Mouse (Mus musculus) mouse trophoblast stem cell (cell line): Measurements from ENCODE around the gene Ubqln1.

Source experiments
- in situ Hi-C, 2 experiments: fragments of 300-500 bp; cut with MseI, MboI; formaldehyde crosslinking; loops; 2 replicates in 1 of 2; 3 replicates in 1 of 2; pipeline ENCODE4 v1.15.1; 2025

Gene Ubqln1

GRCm38 (mm10) chr13:58215592-58216341 is at the start of gene Ubqln1:
Ubqln1 (minus strand) TSS chr13:58215653.
- in situ Hi-C loops, result no loop called here

GRCm38 (mm10) chr13:58263546-58263945 is 48.1 kb upstream of the Ubqln1 start:
- in situ Hi-C loops, result no loop called here

- in situ Hi-C loops, result no loop called here
Observed at GRCm38 (mm10) chr13:58261674-58262073, 46.2 kb upstream of the Ubqln1 start.

- in situ Hi-C loops, result no loop called here
Observed at GRCm38 (mm10) chr13:58253268-58253667, 37.8 kb upstream of the Ubqln1 start.

- in situ Hi-C loops, result no loop called here
Observed at GRCm38 (mm10) chr13:58248957-58249356, 33.5 kb upstream of the Ubqln1 start.

GRCm38 (mm10) chr13:58236536-58236935 is 21.1 kb upstream of the Ubqln1 start:
- in situ Hi-C loops, result no loop called here

- in situ Hi-C loops, result no loop called here
Observed at GRCm38 (mm10) chr13:58232611-58233010, 17.2 kb upstream of the Ubqln1 start.

GRCm38 (mm10) chr13:58232070-58232469 is 16.6 kb upstream of the Ubqln1 start:
- in situ Hi-C loops, result no loop called here

- in situ Hi-C loops, result no loop called here
Observed at GRCm38 (mm10) chr13:58228624-58229023, 13.2 kb upstream of the Ubqln1 start.

GRCm38 (mm10) chr13:58225694-58226093 is 10.2 kb upstream of the Ubqln1 start:
- in situ Hi-C loops, result no loop called here

- in situ Hi-C loops, result no loop called here
Observed at GRCm38 (mm10) chr13:58220206-58220605, 4.8 kb upstream of the Ubqln1 start.

- in situ Hi-C loops, result no loop called here
Observed at GRCm38 (mm10) chr13:58217536-58217935, 2.1 kb upstream of the Ubqln1 start.

GRCm38 (mm10) chr13:58216395-58216794 is 942 bp upstream of the Ubqln1 start:
- in situ Hi-C loops, result no loop called here

- in situ Hi-C loops, result no loop called here
Observed at GRCm38 (mm10) chr13:58215253-58215591, 231 bp downstream of the Ubqln1 start.

- in situ Hi-C loops, result no loop called here
Observed at GRCm38 (mm10) chr13:58214346-58215252, 854 bp downstream of the Ubqln1 start.

- in situ Hi-C loops, result no loop called here
Observed at GRCm38 (mm10) chr13:58213801-58214200, 1.7 kb downstream of the Ubqln1 start.

- in situ Hi-C loops, result no loop called here
Observed at GRCm38 (mm10) chr13:58212530-58212929, 2.9 kb downstream of the Ubqln1 start.

GRCm38 (mm10) chr13:58210441-58210840 is 5.0 kb downstream of the Ubqln1 start:
- in situ Hi-C loops, result no loop called here

- in situ Hi-C loops, result no loop called here
Observed at GRCm38 (mm10) chr13:58206084-58206483, 9.4 kb downstream of the Ubqln1 start.

- in situ Hi-C loops, result no loop called here
Observed at GRCm38 (mm10) chr13:58204986-58205385, 10.5 kb downstream of the Ubqln1 start.

- in situ Hi-C loops, result no loop called here
Observed at GRCm38 (mm10) chr13:58204202-58204601, 11.3 kb downstream of the Ubqln1 start.

- in situ Hi-C loops, result no loop called here
Observed at GRCm38 (mm10) chr13:58202903-58203302, 12.6 kb downstream of the Ubqln1 start.

GRCm38 (mm10) chr13:58201908-58202307 is 13.5 kb downstream of the Ubqln1 start:
- in situ Hi-C loops, result no loop called here
